Mouse (Mus musculus) retina, embryonic 14.5 days (tissue): ENCODE data around the gene Theg.

ENCODE experiments used
- DNase-seq: peaks from one replicate; pipeline ENCODE4 v3.0.0-alpha.2; 2015; ENCODE audit warnings: low spot score

The Theg gene

GRCm38 (mm10) chr10:79587061-79587751, at the start of gene Theg:
Gene Theg (minus strand): TSS chr10:79587331.
- no peak for DNase-seq

- no peak for DNase-seq
Observed at GRCm38 (mm10) chr10:79636287-79636686, 49.2 kb upstream of the Theg start.

- no peak for DNase-seq
Observed at GRCm38 (mm10) chr10:79633006-79633777, 46.1 kb upstream of the Theg start.

- DNase-seq: no peak
Observed at GRCm38 (mm10) chr10:79631432-79631831, 44.3 kb upstream of the Theg start.

- DNase-seq: no peak
Observed at GRCm38 (mm10) chr10:79628377-79628776, 41.2 kb upstream of the Theg start.

GRCm38 (mm10) chr10:79626156-79626555, 39.0 kb upstream of the Theg start:
- DNase-seq: no peak

- peak; percentile 49 for DNase-seq
Observed at GRCm38 (mm10) chr10:79625398-79625797, 38.3 kb upstream of the Theg start.

- DNase-seq: no peak
Observed at GRCm38 (mm10) chr10:79623950-79624349, 36.8 kb upstream of the Theg start.

- DNase-seq: no peak
Observed at GRCm38 (mm10) chr10:79616376-79616775, 29.2 kb upstream of the Theg start.

- peak; percentile 59 for DNase-seq
Observed at GRCm38 (mm10) chr10:79615860-79616259, 28.7 kb upstream of the Theg start.

GRCm38 (mm10) chr10:79614305-79614643, 27.1 kb upstream of the Theg start:
- DNase-seq: no peak

GRCm38 (mm10) chr10:79613578-79614304, 26.6 kb upstream of the Theg start, which contains the start of gene C2cd4c:
Gene C2cd4c (minus strand): TSS chr10:79614025.
- peak; percentile 82 for DNase-seq

GRCm38 (mm10) chr10:79612192-79613135, 25.3 kb upstream of the Theg start:
- peak; percentile 71 for DNase-seq

GRCm38 (mm10) chr10:79611296-79611695, 24.2 kb upstream of the Theg start:
- DNase-seq: no peak

- no peak for DNase-seq
Observed at GRCm38 (mm10) chr10:79609276-79609675, 22.1 kb upstream of the Theg start.

- no peak for DNase-seq
Observed at GRCm38 (mm10) chr10:79607892-79608291, 20.8 kb upstream of the Theg start.

GRCm38 (mm10) chr10:79606537-79606936, 19.4 kb upstream of the Theg start:
- DNase-seq: no peak

GRCm38 (mm10) chr10:79597936-79598230, 10.8 kb upstream of the Theg start:
- DNase-seq: no peak

GRCm38 (mm10) chr10:79597051-79597935, 10.2 kb upstream of the Theg start:
- DNase-seq: no peak

GRCm38 (mm10) chr10:79595590-79595929, 8.4 kb upstream of the Theg start:
- DNase-seq: no peak
